In genomic region chr13:67214015-67214607, GRCm38 (mm10) we compare ENCODE assay signal across 14 mouse cellular contexts. TPM values are rescaled to one million over a fixed set of nuclear protein-coding genes. Genes with fewer than 3 reads are reported as not detected.
DNase-seq lines count a peak whose midpoint lies in the region; ATAC-seq lines count a peak whose summit lies in the region.
"Had no signal": no experiment of that assay in that cellular context is flagged by ENCODE, and none has a peak within 500 bp of the region (broad histone marks: within the 10 kb centered on the region; RNA-seq: fewer than 3 reads in every experiment).

No protein-coding gene starts in this region.

- 0 out of 2 replicates have a peak, but pooled peaks have one; percentile 39 for ATAC-seq in liver, embryonic 11.5 days (replicated peaks; ENCODE audit: low FRiP score)
- ATAC-seq in liver, embryonic 12.5 days: no peak
- peak; percentile 83 for ATAC-seq in CD4-positive, CD25-positive, alpha-beta regulatory T cell, adult 4 months

- H3K4me1 ChIP-seq in liver, embryonic 11.5 days (replicated peaks; ENCODE audit: control insufficient read depth, insufficient read depth, low read length): no peaks in the 10 kb centered on the region
- H3K4me1 ChIP-seq in liver, embryonic 12.5 days: no peaks in the 10 kb centered on the region
- H3K4me1 ChIP-seq: forebrain, embryonic 10.5 days; hindbrain, embryonic 12.5 days; lung, embryonic 15.5 days had no signal

- no peak overlapping the region for H3K4me3 ChIP-seq in liver, embryonic 11.5 days (ENCODE audit: low read depth, low read length)
- no peak overlapping the region for H3K4me3 ChIP-seq in liver, embryonic 12.5 days
- H3K4me3 ChIP-seq: forebrain, embryonic 10.5 days; hindbrain, embryonic 12.5 days; left cerebral cortex, adult 2 months; lung, embryonic 15.5 days; myocyte had no signal

- no peaks in the 10 kb centered on the region for H3K36me3 ChIP-seq in liver, embryonic 11.5 days (ENCODE audit: control insufficient read depth, insufficient read depth, low read length)
- no peaks in the 10 kb centered on the region for H3K36me3 ChIP-seq in liver, embryonic 12.5 days
- H3K36me3 ChIP-seq in splenic B cell, adult 2 months (ENCODE audit: control insufficient read depth, insufficient read depth, low read length, poor library complexity, severe bottlenecking): no peaks in the 10 kb centered on the region
- H3K36me3 ChIP-seq: forebrain, embryonic 10.5 days; hindbrain, embryonic 12.5 days; lung, embryonic 15.5 days had no signal

- no peaks in the 10 kb centered on the region for H3K27me3 ChIP-seq in liver, embryonic 11.5 days (replicated peaks; ENCODE audit: control insufficient read depth, insufficient read depth, low read length)
- H3K27me3 ChIP-seq in liver, embryonic 12.5 days (replicated peaks): no peaks in the 10 kb centered on the region
- H3K27me3 ChIP-seq in splenic B cell, adult 2 months (ENCODE audit: control insufficient read depth, insufficient read depth, low read length, poor library complexity, severe bottlenecking): no peaks in the 10 kb centered on the region
- H3K27me3 ChIP-seq: hindbrain, embryonic 12.5 days; lung, embryonic 15.5 days had no signal

- no peak overlapping the region for H3K4me2 ChIP-seq in liver, embryonic 11.5 days
- H3K4me2 ChIP-seq in liver, embryonic 12.5 days: no peak overlapping the region
- H3K4me2 ChIP-seq: hindbrain, embryonic 12.5 days; lung, embryonic 15.5 days had no signal

- no peak overlapping the region for H3K9ac ChIP-seq in liver, embryonic 11.5 days (ENCODE audit: low read depth, low read length)
- H3K9ac ChIP-seq in liver, embryonic 12.5 days: no peak overlapping the region
- H3K9ac ChIP-seq: hindbrain, embryonic 12.5 days; lung, embryonic 15.5 days had no signal

- DNase-seq in liver, embryonic 11.5 days (ENCODE audit: low spot score): no peak
- DNase-seq in R1 (ENCODE audit: low read depth, low spot score): peak; percentile 27
- peak; percentile 21 for DNase-seq in splenic B cell, adult 2 months (ENCODE audit: low read depth, low spot score)
- DNase-seq in left cerebral cortex, postnatal 4 days: no peak
- no peak for DNase-seq in spleen, adult 18-20 months
- DNase-seq: adrenal gland, postnatal 25 days; cerebellum, postnatal 14 days had no signal

- intact Hi-C loops in left cerebral cortex, postnatal 4 days (cut with DNase I): no loop called here

- 45% methylated on average over 4 of the region's 4 CpGs for WGBS in liver, embryonic 11.5 days
- 41% methylated on average over 4 of the region's 4 CpGs for WGBS in liver, embryonic 12.5 days (ENCODE audit: insufficient replicate concordance)

- no peaks in the 10 kb centered on the region for H3K9me3 ChIP-seq in liver, embryonic 11.5 days (ENCODE audit: control insufficient read depth, low read length)
- H3K9me3 ChIP-seq in liver, embryonic 12.5 days (replicated peaks): no peaks in the 10 kb centered on the region
- H3K9me3 ChIP-seq: hindbrain, embryonic 12.5 days; lung, embryonic 15.5 days had no signal

- H3K27ac ChIP-seq in liver, embryonic 11.5 days (ENCODE audit: low read depth, low read length): no peak overlapping the region
- H3K27ac ChIP-seq in liver, embryonic 12.5 days: no peak overlapping the region
- H3K27ac ChIP-seq: forebrain, embryonic 10.5 days; hindbrain, embryonic 12.5 days; left cerebral cortex, adult 2 months; lung, embryonic 15.5 days had no signal

RNA-seq across cellular contexts. Expression of gene Zfp455, which starts 19.8 kb away (rescaled TPM):
- 1.2 and 2.0 TPM in 2 replicates for polyA plus RNA-seq in liver, embryonic 11.5 days (2014; fragmentation: Nextera tagmentation; extraction: Ambion mirVana)
- 0.35 and 0.62 TPM in 2 replicates for polyA plus RNA-seq in liver, embryonic 12.5 days (2016; fragmentation: Nextera tagmentation; extraction: Ambion mirVana)
- 1 to 10 TPM; 4.3 to 6.5 TPM for polyA plus RNA-seq in CD4-positive, CD25-positive, alpha-beta regulatory T cell, adult 4 months (2017; shearing (Covaris generic))
- 1 to 10 TPM; 4.0 to 4.8 TPM for total RNA-seq in left cerebral cortex, postnatal 4 days (2021)

RNA-seq across cellular contexts. Expression of gene Rsl1, which starts 41.1 kb away (rescaled TPM):
- 2.3 and 2.7 TPM in 2 replicates for polyA plus RNA-seq in liver, embryonic 11.5 days (2014; fragmentation: Nextera tagmentation; extraction: Ambion mirVana)
- polyA plus RNA-seq in liver, embryonic 12.5 days (2016; fragmentation: Nextera tagmentation; extraction: Ambion mirVana): 1.9 and 2.6 TPM in 2 replicates
- 10 to 100 TPM; 22.0 to 28.0 TPM for polyA plus RNA-seq in CD4-positive, CD25-positive, alpha-beta regulatory T cell, adult 4 months (2017; shearing (Covaris generic))
- total RNA-seq in left cerebral cortex, postnatal 4 days (2021): 1 to 10 TPM; 5.3 to 5.6 TPM

Comparison
In these comparisons a context has a peak if more than half of its experiments do, and no peak if none do; other contexts are left out.
1. DNase-seq: peak in R1 (single experiment) and splenic B cell, adult 2 months (single experiment); none in liver, embryonic 11.5 days (single experiment), left cerebral cortex, postnatal 4 days (single experiment) and spleen, adult 18-20 months (0 of 2).